Mouse (Mus musculus): ENCODE data around the gene Ifit1bl2.

DNA sequence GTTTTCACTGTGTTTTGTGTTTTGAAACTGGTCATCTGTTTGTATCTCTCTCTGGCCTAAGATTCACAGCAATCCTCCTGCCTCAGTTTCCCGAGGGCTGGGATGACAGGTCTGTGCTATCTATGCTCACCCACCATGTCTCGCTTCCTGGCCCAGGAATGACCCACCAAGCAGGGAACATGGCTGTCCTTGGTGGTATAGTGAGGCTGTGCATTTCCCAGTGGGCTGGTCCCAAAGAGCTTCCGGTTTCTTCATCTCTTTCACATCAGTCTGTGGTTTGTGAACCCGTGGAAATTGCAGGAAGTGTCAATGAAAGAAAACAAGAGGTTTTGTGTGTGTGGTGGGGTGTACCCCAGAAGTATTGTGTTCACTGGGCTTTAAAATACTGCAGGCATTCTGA lies 15.9 kb downstream of the Ifit1bl2 start:
- TF ChIP-seq POLR2A (IDR thresholded peaks at IDR 0.05; ENCODE audit: extremely low read depth, insufficient read depth, low read length): no peak
- TF ChIP-seq CTCF (IDR thresholded peaks at IDR 0.05; ENCODE audit: low read depth, low read length): no peak
